Mouse (Mus musculus): ENCODE measurements at regions not wholly inside any gene's neighbourhood (a gene's known extent, or its start where the extent isn't known, plus 50 kb on each side); places are given as distances from the start of the nearest gene placed in this dataset.

- TF ChIP-seq CTCF (IDR thresholded peaks at IDR 0.05; ENCODE audit: control insufficient read depth, insufficient read depth, insufficient read length) (no peak), CEBPB (IDR thresholded peaks at IDR 0.05; ENCODE audit: low read depth) (no peak), MYOG (IDR thresholded peaks at IDR 0.05; ENCODE audit: control insufficient read depth, extremely low read depth, insufficient read length) (no peak), USF1 (IDR thresholded peaks at IDR 0.05; ENCODE audit: low read depth) (no peak)
Observed at GRCm38 (mm10) chr2:74930702-74931101, 105.1 kb downstream of the Mtx2 start.

Measured in C2C12 (cell line).